Mouse (Mus musculus) gastrocnemius, adult 18-20 months (tissue): ENCODE results near the gene Prcc. TPM values are rescaled to one million over a fixed set of nuclear protein-coding genes. Genes with fewer than 3 reads are reported as not detected.
"Not testable (repeated sequence)": the region's sequence is repeated elsewhere in the genome, so short reads cannot be mapped to it uniquely, and the experiment has no call there.

Experiments
- DNase-seq: peaks from one replicate; pipeline ENCODE4 v3.0.0; 2021; ENCODE audit warnings: low spot score
- total RNA-seq, 2 experiments: library from RNA; stranded (reverse); gene quantifications; 2 replicates each; pipeline ENCODE4 v1.2.3; 2021

Prcc gene
- total RNA-seq, 2 experiments from 2014 or later: 48.3 to 55.2 TPM

DNA sequence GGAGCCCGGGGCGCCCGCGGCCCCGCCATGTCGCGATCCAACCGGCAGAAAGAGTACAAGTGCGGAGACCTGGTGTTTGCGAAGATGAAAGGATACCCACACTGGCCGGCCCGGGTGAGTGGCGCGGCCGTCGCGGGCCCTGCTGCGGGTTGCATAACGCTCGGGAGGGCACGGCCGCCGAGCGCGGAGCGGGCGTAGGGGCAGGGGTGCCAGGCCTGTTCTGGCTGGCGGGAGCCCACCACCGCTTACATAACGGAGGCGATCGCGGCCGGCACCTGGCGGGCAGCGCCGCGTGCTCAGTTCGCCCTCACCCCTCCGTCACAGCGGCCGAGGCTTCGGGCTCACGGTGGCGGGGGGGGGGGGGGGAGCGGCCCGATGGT lies 21.2 kb upstream of the Prcc start:
- peak; percentile 72 for DNase-seq

DNA sequence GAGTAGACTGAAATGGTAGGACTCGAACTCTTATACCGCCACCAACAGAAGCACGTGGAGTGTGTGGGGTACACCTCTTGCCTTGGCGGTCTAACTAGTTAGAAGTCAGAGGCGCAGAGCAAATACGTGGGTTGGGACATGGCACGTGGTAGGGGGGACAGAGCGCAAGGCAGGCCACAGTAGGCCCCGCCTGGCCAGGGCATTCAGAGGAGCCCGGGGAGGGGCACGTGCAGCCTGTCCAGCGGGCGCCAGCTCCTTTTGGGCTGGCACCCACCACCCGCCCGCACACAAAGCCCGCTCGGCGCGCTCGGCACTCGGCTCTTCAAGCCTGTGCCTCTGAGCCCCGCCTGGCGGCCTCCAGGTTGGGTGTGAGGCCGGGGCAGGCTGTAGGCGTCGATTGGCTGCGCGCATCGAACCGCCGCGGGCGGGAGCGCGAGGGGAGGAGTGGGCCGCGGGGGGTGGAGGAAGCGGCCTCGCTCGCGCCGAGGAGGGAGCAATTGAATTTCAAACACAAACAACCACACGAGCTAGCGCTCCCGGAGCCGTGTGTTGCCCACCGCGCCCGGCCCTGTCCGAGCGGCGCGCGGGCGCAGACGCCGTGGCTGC lies 20.6 kb upstream of the Prcc start, which contains the start of gene Hdgf:
TSS of gene Hdgf (plus strand) at position 442 of the 606 bp plus-strand sequence.
- peak; percentile 93 for DNase-seq

DNA sequence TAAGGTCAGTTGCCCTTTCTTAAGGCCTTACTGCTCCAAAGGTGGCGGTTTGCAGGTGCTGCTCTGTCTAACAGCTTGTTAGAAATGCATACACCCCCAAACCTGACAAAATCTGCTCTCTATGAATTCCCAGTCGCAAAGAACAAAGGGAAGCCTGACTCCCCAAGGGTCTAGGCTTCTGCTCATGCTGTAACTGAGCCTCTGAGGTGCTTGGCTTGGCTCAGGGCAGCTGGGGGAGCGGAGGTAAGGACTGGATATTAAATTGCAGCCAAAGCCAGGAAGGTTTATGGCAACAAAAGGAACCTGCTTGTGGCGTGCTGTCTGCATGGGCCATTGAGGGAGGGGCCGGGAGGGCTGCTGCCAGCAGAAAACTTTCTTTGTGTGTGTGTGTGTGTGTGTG lies 18.4 kb upstream of the Prcc start:
- DNase-seq: no peak

DNA sequence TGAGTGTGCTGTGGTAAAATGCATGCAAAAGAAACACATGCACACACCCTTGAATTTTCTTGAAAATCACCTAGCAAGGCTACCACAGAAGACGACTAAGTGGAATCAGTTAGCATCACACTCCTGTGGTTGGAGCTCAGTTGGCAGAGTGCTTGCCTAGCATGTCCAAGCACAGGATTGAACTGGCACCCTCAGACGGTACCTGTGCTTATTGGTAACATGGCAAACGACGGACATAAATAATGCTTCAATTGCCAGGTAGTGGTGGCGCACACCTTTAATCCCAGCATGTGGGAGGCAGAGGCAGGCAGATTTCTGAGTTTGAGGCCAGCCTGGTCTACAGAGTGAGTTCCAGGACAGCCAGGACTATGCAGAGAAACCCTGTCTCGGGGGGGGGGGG lies 16.6 kb upstream of the Prcc start:
- DNase-seq: not testable (repeated sequence)

DNA sequence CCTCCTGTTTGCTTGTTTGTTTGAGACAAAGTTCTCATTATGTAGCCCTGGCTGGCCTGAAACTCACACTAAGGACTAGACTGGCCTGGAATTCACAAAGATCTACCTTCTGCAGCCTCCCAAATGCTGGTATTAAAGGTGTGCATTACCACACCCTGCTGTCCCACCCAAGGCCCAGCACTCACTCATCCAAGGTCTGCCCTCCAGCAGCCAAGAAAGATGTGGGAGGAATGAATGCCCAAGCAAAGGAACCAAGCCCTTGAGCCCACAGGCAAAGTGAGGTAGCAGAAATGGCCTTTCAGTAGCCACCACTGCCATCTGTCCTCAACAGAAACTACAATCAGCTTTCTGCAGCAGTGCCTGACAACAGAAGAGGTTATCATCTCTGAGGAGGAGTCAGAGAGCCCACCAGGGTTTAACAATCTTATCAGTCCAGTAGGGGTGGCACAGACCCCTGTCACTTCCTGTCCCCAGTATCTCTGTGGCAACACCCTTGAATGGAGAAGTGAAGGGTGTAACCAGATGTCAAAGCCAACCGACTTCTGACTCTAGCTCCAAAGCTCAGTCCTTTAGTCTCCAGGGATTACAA lies 15.7 kb upstream of the Prcc start:
- DNase-seq: no peak

DNA sequence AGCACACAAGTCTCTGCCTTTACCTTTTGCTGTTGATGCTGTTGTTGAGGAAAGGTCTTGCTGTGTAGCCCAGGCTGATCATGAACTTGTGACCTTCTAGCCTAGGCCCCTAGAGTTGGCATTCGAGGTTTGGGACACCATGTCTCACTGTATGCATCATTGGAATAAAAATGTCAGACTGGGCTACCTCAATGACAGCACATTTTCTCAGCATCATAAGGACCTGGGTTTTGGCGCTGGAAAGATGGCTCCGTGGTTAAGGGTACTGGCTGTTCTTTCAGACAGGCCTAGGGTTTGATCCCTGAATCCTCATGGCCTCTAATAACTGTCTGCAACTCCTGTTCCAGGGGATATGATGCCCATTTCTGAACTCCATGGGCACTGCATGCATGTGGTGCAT lies 14.4 kb upstream of the Prcc start:
- DNase-seq: no peak

DNA sequence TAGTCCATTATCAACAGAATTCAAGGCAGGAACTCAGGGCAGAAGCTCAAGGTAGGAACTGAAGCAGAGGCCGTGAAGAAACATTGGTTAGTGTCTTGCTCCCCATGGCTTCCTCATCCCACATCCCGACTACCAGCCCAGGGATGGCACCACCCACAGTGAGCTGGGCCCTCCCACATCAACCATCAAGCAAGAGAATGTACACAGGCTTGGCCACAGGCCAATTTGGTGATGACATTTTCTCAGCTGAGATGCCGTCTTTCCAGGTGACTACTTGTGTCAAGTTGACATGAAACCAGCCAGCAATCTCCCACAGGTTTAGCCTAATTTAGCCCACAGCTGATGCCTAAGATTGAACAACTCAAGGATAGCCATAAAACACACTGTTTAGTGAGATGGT lies 13.9 kb upstream of the Prcc start:
- no peak for DNase-seq

DNA sequence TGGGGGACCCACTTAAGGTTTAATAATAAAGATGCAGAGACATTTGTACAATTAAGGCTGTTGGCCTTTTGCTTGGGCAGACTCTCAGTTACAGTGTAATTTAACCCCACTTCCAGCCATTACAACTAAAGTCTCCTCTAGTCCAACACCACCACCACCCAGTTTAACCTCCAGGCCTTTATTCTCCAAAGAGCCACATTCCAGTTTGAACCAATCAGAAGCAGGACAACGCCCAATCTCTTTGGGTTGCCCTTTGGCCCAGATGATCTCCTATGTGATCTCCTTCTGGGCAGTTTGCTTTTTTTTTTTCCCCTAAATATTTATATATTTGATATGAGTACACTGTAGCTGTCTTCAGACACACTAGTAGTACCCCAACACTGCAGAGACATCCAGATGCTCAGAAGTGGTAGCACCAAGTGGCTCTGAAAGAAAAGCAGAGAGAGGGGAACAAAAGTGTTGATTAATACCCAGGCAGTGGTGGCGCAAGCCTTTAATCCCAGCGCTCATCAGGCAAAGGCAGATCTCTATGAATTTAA lies 8.0 kb upstream of the Prcc start:
- DNase-seq: no peak

DNA sequence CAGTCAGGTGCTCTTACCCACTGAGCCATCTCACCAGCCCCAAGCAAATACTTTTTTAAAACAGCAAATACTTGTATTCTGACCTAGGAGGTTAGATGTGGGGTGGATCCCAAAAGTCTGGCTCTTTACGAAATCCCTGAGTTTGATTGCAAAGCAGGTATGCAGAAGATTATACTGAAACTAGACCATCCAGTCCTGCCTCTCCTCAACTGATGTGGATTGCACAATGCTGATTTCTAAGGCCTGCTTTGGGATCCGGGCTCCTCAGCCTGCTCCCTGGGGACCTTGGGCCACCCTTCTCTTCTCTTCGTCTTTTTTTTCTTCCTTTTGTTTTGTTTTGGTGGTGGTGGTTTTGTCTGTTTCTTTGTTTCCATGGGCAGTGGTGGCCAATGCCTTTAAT lies 6.1 kb upstream of the Prcc start:
- no peak for DNase-seq

DNA sequence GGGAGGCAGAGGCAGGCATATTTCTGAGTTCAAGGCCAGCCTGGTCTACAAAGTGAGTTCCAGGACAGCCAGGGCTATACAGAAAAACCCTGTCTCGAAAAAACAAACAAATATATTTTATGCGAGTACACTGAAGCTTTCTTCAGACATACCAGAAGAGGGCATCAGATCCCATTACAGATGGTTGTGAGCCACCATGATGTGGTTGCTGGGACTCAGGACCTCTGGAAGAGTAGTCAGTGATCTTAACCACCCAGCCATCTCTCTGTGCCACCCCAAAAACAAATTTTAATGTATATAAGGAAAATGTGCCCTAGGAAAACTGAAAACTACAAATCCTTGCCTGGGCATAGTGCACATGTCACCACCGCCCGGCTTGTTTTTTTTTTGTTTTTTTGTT lies 2.0 kb upstream of the Prcc start:
- DNase-seq: not testable (repeated sequence)

DNA sequence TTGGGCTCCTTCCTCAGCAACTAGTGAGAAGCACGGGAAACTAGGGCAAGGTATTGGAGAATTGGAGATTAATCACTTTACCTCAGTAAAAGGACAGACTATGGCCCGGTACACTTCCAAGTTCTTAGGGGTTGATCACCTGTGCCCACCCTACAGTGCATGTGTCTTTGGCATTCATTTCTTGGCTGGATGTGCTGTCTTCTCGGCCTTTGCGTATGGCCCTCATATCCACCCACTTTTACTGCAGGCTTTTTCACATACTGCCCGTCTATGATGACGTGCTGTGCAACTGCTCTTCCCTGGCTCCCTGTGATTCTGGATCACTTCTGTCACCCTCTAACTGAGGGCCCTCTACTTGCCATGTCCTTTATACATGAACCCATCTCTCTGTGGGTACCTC lies 1.0 kb upstream of the Prcc start:
- DNase-seq: no peak

DNA sequence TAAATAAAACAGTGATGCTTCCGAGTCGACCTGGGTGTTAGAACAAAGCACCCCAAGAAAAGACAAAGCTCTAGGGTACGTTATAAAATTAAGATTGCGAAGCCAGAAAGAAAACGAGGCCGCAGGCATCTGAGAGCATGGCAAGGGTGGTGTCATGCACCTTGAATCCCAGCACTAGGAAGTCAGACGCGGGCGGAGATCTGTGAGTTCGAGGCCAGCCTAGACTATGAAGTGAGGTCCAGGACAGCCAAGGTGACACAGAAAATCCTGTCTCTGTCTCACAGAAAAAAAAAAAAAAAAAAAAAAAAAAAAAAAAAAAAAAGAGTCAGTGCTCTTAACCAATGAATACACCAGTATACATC lies 577 bp upstream of the Prcc start:
- DNase-seq: no peak

DNA sequence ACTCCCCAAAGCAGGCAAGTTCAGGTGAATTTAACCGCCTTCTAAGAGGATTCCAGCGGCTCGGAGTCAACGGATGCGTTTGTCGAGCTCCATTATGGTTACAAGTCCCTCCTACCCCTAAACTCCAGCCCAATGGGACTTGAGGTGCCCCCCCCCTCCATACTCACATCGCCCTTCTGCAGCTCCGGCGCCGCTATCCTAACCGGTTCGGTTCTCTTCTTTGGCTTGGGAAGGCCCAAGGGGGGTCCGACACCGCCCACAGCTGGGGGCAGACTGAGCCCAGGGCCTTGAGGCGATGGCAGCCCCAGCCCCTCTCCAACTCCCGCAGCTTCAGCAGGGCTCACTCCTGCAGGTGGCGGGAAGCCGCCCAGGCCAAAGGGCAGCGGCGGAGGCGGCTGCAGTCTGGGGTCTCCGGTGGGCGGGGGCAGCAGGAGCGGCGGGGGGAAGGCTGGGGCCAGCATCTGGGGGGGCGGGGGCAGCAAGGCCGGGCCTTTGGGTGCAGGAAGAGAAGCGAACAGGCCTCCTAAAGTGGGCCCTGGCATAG lies 628 bp downstream of the Prcc start:
- DNase-seq: no peak

DNA sequence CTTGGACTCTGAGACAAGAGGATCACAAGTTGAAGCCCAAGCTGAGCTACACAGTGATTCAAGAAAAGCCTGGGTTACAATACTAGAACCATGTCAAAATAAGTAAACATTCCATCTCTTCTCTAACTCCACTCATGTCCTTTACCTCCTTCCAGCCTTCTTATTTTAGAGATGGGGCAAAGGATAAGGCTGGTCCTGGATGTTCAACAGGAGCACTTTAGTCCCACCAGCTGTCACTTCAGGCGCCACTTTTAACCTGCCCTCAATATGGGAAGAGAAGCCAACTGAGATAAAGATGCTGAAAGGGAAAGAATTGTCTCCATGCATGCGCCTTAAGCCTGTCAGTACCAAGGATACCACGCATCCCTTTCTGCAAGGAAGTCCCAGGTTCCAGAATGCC lies 1.1 kb downstream of the Prcc start:
- DNase-seq: no peak

DNA sequence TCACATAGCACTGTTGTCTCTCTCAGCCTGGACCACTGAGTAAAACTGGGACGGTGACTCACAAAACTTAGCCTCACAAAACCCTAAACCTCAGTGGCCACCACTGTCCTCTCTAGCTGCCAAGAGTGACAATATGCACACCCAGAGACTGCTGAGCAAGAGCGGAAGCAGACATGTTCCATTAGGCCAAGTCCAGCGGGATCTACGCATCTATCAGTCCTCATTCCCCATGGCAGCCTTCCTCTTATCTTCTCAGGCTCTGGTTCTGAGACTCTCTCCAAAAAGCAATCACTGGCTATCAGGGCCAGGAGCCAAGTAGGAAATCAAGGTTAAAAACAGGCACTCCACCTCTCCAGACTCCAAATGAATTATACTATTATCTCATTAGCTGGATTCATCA lies 7.7 kb downstream of the Prcc start:
- DNase-seq: no peak

DNA sequence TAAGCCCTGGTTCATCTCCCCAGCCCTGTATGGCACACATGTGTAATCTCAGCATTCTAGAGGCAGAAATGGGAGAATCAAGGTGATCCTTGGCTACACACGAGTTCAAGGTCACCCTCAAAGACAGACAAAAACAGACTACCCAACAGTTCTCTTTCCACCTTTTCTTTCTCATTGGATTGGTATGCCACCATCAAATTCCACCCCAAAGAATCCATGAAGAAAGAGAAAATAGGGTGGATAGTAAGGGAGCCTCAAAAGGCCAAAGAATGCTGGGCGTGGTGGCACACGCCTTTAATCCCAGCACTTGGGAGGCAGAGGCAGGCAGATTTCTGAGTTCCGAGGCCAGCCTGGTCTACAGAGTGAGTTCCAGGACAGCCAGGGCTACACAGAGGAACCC lies 21.3 kb downstream of the Prcc start:
- DNase-seq: not testable (repeated sequence)

DNA sequence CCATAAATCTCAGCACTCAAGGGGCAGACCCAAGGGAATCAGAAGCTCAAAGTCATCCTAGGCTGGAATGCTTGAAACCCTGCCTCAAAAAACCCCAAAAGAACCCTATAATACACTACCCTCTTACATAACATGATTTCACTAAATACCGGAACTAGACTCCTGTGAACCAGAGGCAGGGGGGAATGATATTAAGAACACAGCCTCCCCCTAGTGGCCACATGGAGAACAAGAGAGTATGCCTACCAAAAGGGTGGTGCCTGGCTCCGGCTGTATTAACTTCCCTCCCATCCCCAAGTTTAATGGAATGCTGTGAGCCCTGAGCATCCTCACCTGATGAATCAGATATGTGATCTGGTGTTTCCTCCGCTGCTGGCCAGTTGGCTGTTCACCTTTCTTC lies 25.6 kb downstream of the Prcc start:
- DNase-seq: peak; percentile 63

DNA sequence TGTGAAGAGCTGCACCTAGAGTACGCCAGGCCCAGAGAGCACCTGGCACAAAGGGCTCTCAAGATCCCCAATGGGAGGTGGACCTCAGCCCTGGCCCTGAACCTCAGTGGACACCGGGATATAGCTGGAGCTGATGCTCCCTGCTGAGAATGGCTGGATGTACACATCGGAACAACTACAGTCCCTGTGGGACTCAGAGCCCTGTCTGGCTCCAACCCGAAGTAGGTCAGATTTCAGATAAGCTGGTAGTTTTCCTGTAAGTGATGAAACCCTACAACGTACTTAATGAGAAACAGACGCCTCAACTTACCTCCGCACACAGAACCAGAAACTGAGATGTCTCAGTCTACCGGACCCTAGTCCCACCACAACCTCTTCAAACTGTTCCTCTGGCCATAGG lies 27.7 kb downstream of the Prcc start:
- DNase-seq: no peak

DNA sequence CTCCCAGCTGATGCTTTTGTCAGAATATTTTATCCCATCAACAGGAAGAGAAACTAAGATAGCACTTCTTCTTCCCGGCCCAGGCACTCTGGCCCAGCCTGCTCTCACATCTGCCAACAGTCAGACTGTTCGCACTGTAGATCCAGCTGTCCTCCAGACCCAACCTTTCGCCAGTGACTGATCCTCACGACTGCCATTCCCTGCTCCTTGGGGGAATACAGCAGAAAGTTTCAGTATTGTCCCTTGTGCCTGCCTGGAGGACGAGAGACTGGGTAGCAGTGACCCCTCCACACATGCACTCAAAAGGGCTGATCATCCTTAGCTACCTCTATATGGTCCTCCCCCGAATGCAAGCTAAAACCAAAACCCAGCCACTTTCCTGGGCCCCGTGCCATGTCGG lies 29.5 kb downstream of the Prcc start:
- DNase-seq: no peak

DNA sequence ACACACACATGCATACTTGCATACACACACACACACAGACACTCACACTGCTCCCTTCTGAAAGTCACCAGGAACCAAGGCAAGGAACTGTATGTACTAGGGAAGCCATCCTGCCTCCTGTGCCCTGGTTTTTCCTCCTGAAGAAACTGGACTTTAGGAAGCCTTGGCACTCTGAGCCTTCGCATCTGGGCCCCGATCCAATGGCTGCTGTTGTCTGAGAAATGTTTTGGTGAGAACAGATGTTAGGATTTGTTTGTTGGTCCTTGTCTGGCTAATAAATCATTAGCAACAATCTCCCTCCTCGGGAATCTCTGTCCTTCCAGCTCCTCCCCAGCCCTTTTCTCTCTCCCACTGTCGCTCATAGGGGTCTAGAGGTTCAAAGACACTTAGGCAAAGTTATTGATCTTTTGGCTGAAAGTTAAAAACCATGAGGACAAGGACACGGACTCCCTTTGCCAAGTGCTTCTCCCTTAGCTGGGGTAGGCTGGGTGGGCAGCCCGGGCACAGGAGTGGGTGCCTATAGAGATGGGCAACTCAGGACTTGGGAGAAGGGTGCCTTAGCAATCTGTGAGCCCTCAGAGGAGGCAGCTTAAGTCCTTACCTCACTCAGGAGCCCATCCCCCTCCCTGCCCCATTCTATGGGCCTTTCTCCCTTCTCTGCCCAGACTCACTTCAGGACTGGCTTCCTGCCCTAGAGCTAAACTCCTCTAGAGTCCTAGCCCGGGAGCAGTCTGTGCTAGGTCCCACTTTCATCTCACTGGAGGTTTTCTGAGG lies 30.4 kb downstream of the Prcc start:
- no peak for DNase-seq

DNA sequence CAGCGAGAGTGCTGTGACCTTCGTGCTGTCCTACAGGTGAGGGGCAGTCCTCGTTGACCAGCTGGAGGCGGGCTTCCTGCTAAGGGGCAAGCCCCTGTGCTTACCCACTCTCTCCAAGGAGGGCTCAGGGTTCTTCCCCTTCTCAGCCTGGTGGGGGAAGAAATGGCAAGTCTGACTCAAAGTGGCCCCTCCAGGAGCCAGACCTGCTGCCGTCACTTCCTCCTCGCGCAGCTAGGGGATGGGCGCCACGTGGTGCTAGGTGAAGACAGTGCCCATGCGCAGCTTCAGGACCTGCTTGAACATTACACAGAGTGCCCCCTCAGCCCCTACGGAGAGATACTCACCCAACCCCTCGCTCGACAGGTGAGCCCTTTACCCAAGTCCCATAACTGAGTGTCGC lies 36.3 kb downstream of the Prcc start:
- no peak for DNase-seq

DNA sequence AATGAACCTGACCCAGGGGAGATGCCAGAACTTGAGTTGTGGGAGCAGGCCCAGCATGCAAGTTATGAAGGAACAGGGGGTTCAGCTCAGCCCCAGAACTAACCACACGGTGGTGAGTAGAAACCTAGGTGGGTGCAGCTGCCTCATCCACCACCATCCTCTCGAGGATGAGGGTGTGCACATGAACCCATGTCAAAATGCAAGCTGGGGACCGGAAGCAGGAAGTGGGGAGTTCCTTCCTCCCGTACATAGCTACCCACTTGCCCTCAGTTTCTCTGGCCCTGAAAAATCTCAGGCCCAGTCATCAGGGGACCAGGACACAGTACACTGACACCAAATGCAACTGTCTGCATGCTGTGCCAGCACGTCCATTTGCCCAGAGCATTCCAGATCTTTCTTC lies 37.7 kb downstream of the Prcc start:
- no peak for DNase-seq
